Mouse (Mus musculus) layer of hippocampus, postnatal 14 days (tissue): ENCODE measurements at regions not wholly inside any gene's neighbourhood (a gene's known extent, or its start where the extent isn't known, plus 50 kb on each side); places are given as distances from the start of the nearest gene placed in this dataset.

ENCODE experiments used
- DNase-seq, 2 experiments: peaks; one replicate each; pipeline ENCODE4 v3.0.0; 2021 to 2022; ENCODE audit warnings: low spot score in 2 of 2, mixed read lengths in 1 of 2

DNA sequence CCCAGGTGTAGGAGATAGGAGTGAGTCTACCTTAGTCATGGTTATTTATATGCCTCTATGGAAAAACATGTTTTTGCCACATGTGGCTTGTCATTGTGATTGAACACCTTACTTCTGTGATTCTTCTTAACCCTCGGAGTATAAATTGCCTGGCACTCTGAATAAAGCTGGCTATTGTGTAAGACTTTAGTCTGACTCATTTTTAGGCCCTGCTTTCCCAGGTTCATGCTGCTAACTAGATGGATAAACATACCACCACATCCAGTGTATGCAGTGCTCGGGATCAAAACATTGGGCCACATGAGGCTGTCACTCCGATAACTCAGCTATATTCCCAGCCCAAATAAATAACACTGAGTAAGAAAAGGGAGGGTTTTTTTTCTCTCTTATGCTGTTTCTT is 287.2 kb downstream of the Gsdmc2 start:
- DNase-seq = no peak

DNA sequence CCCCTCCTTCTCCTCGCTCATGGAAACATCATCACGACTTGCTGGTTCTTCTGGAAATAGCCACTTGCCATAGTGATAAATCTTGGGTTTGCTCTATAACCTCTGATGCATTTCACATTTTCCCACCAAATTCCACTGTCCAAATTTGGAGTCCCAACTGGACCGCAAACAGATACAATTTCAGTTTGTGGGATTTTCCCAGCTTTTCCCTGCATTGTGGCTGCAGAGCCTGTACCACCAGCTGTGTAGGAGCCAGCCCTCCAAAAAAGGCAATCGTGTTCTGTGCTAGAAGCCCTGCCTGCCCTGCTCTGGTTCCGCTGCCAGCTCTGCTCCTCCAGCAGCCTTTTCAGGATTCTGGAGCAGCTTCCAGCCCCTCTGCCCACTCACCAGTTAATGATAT is 291.4 kb downstream of the Gsdmc2 start:
- peak in 1 of 2 experiments; percentile 5 for DNase-seq

DNA sequence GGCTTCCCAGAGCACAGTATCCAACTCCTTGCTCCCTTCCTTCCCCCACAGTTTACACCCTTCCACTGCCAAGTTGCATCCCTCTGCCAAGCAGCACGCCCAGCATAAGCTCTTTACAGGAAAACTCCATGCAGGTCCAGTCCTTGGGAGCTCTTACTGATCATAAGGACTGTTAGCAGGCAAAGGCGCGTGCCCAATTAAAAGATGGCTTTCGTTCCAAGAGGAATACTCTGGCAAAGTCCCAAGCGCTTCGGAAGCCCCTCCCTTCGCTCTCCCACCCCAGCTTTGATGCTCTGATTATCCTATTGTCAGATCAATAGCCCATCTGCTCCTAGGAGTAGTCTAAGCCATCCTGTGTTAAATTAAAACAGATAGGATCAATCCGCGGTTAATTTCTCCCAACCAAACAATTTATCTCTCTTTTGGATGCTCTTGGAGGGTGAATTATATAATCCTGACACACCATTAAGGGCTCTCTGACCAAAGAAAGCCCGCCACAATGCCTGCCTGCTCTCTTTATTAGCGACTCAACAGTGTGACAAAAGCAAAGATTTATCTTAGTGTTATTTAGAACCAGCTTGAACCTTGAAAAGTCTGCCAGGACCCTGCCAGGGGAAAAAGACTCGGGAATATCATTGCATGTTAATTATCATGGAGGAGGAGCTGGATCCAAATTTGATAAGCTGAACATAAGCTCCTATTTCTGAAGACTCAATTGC is 312.5 kb downstream of the Gsdmc2 start:
- peak; percentile 62 to 78 for DNase-seq

DNA sequence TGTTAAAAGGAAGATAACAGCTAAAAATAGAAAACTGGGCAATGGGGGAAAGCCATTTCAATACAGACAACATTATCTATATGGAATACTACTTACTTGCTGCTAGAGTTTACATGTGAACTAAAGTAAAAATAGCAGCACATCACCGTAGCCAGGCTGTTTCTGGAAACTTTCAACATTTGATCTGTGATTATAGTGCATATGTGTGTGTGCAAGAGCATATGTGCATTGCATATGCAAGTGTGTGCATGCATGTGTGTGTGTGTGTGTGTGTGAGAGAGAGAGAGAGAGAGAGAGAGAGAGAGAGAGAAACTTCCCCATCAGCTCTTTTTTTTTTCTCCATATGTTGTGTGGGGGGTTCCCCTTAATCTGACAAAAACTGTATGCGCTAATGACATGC is 317.7 kb downstream of the Gsdmc2 start:
- no peak for DNase-seq

DNA sequence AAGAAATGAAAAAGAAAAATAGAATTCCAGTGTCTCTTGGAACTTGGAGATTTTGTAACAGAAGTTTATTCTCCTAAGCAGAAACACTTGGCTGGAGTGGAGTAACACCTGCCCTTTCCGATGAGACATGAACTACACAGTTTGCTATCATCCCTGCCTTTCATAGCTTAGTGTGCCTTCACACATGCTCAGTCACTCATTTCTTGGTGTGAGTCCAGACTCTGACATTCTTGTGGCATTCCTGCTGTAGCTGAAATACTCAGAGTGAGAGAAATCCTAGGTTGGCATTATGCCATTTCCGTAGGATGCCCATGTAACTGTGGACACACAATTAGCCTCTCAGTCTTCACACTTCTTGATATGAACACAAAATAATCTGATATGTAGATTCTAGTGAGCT is 318.2 kb downstream of the Gsdmc2 start:
- DNase-seq = no peak

DNA sequence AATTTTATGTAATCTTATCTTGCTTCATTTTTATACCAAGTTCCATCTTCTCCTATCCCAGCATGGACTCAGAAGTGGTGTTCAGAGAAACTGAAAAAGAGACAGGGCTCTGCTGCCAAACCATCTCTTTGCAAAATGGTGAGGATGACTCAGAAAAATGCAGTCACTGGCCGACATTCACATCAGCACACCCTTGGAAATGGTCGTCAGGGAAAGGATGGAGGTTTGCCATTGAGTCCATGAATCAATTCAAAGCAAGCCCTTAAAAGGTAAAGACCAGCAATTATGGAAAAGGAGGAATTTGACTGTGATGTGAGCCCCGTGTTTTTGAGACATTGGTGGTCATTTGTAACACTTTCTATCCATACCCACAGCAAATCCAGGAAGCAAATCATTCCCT is 327.7 kb downstream of the Gsdmc2 start:
- no peak for DNase-seq

DNA sequence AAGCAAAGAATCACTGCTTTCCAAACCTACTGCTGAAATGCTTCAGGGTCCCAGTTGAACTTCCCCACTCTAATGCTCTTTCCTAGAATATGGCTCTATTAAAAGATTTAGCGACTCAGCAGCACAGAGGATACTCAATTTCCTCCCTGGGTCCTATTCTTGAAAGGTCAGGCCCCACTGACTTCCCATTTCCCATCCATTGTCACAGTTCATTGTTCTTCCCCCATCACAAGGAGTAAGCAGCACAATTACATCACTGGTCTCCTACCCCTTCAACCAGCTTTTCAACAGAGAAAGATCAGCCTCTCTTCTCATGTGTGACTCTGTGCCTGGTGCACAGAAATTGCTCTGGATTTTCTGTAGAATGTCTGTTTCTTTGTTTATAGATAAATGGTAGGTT is 344.5 kb downstream of the Gsdmc2 start:
- no peak for DNase-seq

DNA sequence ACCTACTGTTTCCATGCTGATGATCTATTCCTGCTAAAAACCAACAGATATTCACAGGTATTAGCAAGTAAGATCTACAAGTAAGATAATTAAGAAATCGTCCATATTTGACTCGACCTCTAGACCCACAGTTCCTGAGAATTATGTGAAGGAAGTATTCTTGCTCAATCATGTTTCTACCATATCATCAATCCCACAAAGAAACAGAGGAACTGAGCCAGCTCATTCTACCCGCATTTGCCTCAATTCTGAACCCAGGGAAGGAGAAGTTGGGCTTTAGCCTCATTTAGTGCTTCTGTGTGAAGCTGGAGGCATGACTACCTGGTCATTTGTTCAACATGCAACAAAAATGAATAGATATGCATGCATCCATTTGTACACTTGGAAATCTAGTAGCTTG is 346.5 kb downstream of the Gsdmc2 start:
- no peak for DNase-seq

DNA sequence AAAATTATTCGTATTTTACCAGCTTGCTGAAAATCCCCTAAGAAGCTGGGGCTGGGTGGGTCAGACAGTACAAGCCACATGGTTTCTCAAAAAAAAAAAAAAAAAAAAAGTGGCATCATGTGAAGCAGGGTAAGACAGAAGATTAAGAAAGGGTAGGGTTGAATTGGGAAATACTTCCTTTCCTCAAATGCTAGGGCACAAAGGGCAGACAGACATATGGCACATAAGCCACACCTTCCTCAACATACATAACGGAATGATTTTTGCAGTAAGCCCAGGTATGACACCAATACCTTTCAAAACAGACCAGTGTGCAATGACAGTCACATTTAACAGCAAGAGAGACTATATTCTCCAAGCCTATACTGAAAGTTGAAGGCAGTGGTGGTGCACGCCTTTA is 347.8 kb downstream of the Gsdmc2 start:
- DNase-seq = no peak

DNA sequence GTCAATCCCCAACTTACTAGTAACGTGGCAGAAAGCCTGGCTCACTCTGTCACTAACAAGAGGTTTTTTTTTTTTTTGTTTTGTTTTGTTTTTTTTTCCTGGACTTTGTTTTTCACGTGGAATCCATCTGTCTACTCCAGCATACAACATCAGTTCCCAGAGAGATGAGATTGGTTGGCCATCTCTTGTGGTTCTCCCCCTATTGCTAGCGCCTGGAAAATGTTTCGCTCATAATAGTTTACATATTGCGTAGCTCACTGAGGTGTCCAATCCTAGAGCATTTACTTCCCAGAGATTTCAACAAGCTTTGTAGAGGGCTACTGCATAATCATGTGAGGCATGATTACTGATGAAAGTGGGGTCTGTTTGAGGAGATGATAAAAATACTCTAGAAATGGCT is 360.1 kb downstream of the Gsdmc2 start:
- no peak for DNase-seq

DNA sequence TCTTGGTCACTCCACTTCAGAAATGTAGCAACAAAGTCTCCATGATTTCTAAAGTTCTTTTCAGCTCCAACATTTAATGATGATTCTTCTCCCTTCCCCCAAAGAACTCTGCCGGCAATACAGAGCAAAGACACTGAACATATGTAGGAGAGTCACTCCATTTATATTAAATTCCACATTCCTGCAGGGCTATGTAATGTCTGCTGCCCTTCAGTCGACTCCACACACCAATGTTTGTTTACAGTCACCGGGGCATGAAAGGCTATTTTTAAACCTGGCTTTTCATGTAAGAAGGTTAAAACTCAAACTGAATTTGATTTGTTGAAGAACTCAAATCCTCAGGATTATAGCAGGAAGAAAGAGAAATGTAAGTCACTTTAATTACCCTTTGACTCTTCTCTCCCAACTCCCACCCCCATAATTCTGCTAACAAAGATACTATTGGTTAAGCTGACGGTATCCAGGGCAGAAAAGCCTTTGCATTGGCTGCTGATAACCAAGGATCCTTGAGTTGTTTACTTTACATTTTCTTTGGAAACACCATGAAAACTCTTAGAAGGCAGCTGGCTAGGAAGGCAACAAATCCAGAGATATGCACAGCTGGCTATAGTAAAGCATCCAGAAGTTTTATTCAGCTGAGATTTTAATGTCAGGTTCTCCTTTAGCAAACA is 360.6 kb downstream of the Gsdmc2 start:
- DNase-seq = no peak

DNA sequence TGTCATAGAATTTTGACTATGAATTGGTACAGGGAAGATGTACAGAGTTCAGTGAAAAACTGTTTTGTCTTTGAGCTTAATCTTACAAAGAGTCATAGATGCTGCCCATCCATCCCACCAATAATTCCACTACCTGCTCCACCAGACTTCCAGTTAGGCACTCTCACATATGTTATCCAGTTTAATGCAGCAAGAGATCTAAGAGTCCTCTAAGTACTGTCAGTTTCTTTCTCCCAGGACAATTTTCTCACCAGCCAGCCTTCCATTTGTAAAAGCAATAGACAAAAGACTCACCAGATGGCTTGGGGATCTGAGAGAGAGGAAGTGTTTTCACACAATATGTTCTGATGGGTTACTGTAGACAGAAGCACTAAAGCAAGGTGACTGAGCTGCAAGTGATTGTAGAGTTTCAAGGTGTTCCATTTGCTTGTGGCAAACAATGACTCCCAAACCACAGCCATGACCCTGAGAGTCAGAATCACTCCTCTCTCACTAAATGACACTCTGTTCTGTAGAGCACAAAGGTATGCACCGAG is 365.6 kb downstream of the Gsdmc2 start:
- peak in 1 of 2 experiments; percentile 6 for DNase-seq

DNA sequence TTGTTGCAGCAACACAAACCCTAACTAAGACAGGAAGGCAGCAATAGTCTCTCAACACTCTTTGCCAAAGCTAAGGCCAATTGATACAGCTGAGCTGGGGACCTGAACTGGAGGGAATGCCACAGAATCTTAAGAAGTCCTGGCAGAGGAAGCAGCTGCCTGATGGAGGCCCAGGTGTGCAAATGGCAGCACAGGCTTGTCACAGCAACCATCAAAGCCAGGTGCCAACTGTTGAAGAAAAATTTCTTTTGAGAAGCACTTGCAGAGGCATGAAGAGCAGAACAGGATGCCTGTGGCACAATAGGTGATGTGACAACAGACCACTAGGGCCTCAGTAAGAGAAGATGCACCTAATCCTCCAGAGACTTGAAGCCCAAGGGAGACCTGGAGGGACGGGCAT is 378.1 kb downstream of the Gsdmc2 start:
- no peak for DNase-seq

DNA sequence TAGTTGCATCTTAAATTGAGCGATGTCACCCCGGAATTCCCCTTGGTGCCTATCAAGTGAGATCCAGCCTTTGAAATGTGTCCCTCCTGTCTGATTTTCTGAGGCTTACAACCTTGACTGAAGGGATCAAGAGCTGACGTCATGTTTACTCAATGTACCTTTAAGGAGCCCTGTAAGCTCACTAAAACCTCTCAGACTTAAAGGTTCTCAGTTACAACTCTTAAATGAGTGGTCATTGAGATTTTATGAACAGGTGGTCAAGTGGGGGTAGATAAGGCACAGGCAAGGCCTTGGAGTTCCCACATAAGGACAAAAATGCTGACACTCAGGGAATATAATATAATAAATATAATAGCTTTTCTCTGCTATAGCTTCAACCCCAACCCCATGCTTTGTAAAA is 392.4 kb downstream of the Gsdmc2 start:
- DNase-seq = no peak

DNA sequence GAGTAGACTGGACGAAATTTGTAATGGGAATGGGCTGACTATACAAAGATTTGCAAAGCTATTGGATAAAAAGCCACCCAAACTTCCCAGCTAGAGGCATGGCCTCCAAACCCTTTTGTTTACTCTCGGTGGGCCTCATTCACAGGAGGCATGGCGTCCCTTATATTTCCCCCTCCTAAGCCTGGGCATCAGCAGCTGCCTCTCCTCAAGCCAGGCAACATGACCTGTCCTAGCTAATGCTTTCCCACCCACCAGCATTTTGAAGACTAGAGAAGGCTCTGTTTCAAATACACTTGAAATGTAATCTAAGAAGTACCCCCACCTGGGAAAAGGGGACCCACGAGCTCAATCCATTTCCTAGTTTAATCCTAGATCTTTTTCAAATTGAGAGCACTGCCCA is 398.7 kb downstream of the Gsdmc2 start:
- DNase-seq = no peak

DNA sequence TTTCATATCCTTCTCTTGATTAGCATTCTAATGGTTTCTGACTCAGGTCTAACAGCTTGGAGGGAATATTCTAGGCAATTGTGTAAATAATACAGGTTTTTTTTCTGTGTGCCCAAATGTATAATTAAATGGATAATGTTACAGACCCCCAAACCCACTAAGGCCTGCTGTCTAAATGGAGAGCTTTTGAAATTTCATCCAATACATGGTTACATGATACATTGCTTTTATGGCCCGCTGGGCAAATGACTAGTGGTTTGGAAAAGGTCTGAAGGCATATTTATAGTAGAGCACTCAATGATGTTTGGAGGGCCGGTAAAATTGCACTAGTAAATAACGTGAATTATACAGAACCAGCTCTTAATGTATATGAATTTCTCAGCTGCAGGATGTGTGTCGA is 400.0 kb downstream of the Gsdmc2 start:
- DNase-seq = no peak

DNA sequence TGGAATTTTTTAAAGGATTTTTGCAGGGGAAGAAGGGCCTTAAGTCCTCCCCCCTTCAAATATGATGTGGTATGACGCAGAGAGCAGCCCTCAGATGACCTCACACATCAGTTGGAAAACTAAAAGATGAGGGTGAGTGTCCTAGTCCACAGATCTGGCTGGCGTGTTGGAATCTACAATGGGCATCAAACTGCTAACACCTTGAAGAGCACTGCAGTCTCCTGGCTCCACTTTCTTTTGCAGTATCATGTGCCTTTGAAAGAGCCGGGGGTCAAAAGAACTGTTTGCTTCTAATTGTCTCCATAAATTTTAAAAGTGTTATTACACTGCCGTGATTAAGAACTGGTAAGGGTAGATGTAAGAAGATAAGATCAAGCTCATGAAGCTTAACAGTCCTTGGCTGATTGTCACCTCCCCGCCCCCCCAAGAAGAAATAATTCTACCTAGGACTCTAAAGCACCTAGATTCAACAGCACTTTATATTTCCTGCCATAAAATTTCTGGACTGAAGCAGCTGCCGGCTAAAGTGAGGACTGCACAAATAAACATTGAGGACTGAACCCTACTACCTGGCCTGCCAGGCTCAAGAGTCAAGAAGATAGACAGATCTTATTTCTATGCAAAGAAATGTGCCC is 402.7 kb downstream of the Gsdmc2 start:
- DNase-seq = no peak

DNA sequence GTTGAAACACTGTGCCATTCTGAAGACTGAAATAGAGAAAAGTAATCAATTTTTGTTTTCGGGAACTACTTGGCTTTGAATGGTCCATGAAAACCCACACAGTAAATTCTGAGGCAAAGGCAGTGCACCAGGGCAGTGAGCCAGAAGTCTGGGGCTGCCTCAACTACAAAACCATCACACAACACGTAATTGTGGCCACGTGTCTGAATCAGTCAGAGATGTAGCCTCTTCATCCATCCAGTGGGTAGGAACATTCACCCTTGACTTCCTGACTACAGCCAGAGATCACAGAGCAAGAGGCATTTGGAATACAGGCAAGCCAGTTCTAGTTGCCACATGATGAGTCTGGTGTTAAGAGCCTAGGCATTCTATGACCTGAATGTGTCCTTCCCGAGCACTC is 432.3 kb downstream of the Gsdmc2 start:
- DNase-seq = no peak

DNA sequence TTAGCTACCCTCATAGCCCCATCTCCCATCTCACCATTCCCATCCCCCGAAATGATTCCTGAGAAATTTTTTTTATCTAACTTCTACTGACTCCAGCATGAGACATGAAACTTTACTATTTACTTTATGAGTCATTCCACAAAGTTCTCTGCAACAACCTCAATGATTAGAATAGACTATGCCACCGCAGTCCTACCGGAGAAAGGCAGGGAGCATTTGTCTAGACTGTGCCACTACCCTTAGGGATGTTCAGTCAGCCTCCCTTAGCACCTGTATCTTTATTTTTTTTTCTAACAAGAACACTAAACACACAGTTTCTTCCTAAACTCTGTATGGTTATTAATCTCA is 433.2 kb downstream of the Gsdmc2 start:
- no peak for DNase-seq

DNA sequence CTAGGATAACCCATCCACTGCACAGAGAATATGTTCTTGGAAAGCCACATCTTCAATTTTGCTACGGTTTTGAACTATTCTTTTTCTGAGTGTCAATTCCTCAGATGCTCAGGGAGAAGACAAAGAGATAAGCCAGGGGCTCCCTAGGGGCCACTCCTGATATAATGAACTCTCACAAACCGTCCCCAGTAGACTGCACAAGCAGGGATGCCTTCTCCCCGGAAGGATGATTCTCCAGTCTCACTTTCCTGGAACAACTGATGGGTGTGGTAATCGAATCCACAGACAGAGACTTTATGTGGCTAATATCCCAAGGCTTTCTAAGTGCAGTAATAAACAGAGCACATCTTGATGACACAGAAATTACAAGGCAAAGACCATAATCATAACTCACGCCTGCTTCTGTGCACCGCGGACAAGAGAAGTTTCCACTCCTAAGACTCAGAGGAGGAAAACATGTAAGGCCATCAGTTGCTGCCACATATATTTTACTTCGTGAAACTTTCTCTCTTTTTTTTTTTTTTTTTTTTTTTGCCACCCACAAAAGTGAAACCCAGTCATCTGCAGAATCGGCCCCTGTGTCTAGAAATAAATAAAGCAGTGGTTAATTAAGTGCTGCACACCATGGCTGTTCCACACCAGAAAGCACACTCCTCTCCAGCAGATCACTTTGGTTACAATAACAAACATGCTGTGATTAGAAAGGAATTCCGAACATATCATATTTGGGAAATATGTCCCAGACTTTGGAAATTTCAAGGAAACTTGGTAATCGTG is 433.8 kb downstream of the Gsdmc2 start:
- no peak for DNase-seq

DNA sequence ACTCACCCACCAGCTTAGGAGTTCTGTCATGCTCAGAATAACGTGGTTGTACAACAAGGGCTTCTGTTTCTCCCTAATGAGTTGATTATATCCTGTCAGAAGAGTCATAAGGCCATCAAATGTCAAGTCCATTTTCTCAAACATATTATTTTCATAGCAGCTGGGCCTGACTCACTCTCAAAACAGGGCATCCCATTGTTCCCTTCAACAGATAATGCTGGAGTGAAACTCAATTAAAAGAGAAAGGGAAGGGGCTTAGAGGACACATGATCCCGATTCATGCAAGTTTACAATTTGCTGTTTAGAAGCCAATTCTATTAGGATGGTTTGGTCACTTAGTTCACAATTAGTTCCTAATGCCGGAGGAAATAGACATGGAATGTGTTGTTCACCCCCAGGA is 444.5 kb downstream of the Gsdmc2 start:
- no peak for DNase-seq

DNA sequence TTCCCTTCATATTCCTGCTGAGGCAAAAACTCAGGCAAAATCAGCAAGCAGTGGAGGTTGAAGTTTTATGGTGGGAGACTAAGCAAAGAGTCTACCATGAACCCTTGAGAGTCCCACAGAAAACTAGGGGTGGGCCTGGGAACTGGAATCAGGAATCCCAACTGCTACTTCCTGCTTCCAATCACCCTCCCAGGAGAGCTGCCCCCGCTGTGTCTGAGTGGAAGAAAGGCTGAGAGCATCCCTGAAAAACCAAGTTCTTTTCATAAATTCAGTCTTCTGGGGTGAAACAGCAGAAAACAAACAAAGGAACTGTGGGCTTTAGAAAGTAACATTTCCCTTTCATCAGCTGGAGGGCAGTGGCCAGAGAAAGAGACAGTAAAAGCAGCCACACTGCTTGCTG is 445.0 kb downstream of the Gsdmc2 start:
- no peak for DNase-seq
